Mouse (Mus musculus) kidney, postnatal 14 days (tissue): Measurements from ENCODE around the gene Pnpla5.
"Not testable (repeated sequence)": the region's sequence is repeated elsewhere in the genome, so short reads cannot be mapped to it uniquely, and the experiment has no call there.

Experiments used
- DNase-seq: peaks from one replicate; pipeline ENCODE4 v3.0.0; 2022; ENCODE audit warnings: mixed read lengths

Pnpla5 gene

GRCm38 (mm10) chr15:84116466-84116865 lies 6.5 kb downstream of the Pnpla5 start:
- DNase-seq = no peak

GRCm38 (mm10) chr15:84115727-84116126 lies 7.2 kb downstream of the Pnpla5 start:
- no peak for DNase-seq

GRCm38 (mm10) chr15:84113873-84114272 lies 9.1 kb downstream of the Pnpla5 start:
- DNase-seq = no peak

GRCm38 (mm10) chr15:84108899-84109298 lies 14.1 kb downstream of the Pnpla5 start:
- DNase-seq = peak; percentile 35

- no peak for DNase-seq
These were observed 17.0 kb downstream of the Pnpla5 start for GRCm38 (mm10) chr15:84105924-84106500.

GRCm38 (mm10) chr15:84105105-84105923 lies 17.7 kb downstream of the Pnpla5 start, which contains the start of gene Sult4a1:
Gene Sult4a1, minus strand, starts transcription at chr15:84105754.
- DNase-seq = peak; percentile 10

- no peak for DNase-seq
These were observed 18.3 kb downstream of the Pnpla5 start for GRCm38 (mm10) chr15:84104626-84105025.

- DNase-seq = not testable (repeated sequence)
These were observed 25.4 kb downstream of the Pnpla5 start for GRCm38 (mm10) chr15:84097536-84097935.

- no peak for DNase-seq
These were observed 26.9 kb downstream of the Pnpla5 start for GRCm38 (mm10) chr15:84096051-84096450.

GRCm38 (mm10) chr15:84094921-84095320 lies 28.1 kb downstream of the Pnpla5 start:
- DNase-seq = no peak

GRCm38 (mm10) chr15:84086775-84087174 lies 36.2 kb downstream of the Pnpla5 start:
- no peak for DNase-seq

GRCm38 (mm10) chr15:84086364-84086763 lies 36.6 kb downstream of the Pnpla5 start:
- no peak for DNase-seq

- DNase-seq = no peak
These were observed 42.9 kb downstream of the Pnpla5 start for GRCm38 (mm10) chr15:84080069-84080468.

GRCm38 (mm10) chr15:84079519-84079918 lies 43.5 kb downstream of the Pnpla5 start:
- DNase-seq = no peak

GRCm38 (mm10) chr15:84078667-84079066 lies 44.3 kb downstream of the Pnpla5 start:
- no peak for DNase-seq

GRCm38 (mm10) chr15:84077151-84077550 lies 45.8 kb downstream of the Pnpla5 start:
- DNase-seq = no peak

GRCm38 (mm10) chr15:84074705-84075185 lies 48.2 kb downstream of the Pnpla5 start:
- DNase-seq = no peak

- peak; percentile 52 for DNase-seq
These were observed 48.9 kb downstream of the Pnpla5 start for GRCm38 (mm10) chr15:84073911-84074704.

GRCm38 (mm10) chr15:84073058-84073457 lies 49.9 kb downstream of the Pnpla5 start:
- no peak for DNase-seq

GRCm38 (mm10) chr15:84072226-84072625 lies 50.7 kb downstream of the Pnpla5 start:
- DNase-seq = peak; percentile 38

GRCm38 (mm10) chr15:84070116-84070676 lies 52.8 kb downstream of the Pnpla5 start:
- DNase-seq = no peak

- DNase-seq = no peak
These were observed 53.4 kb downstream of the Pnpla5 start for GRCm38 (mm10) chr15:84069455-84070050.
